Mouse (Mus musculus): ENCODE results near the gene Bach1.
A peak's percentile ranks its signal among the peaks of the same experiment; 100 is the strongest.

Gene Bach1

GRCm38 (mm10) chr16:87698692-87699305 lies at the start of gene Bach1:
TSS of gene Bach1 (plus strand) at chr16:87698945.
- DNase-seq (ENCODE audit: extremely low spot score, low spot score) = peak; percentile 97

GRCm38 (mm10) chr16:87652344-87652743 lies 46.4 kb upstream of the Bach1 start:
- no peak for DNase-seq (ENCODE audit: extremely low spot score, low spot score)

- DNase-seq (ENCODE audit: extremely low spot score, low spot score) = no peak
Observed at GRCm38 (mm10) chr16:87652924-87653323, 45.8 kb upstream of the Bach1 start.

- no peak for DNase-seq (ENCODE audit: extremely low spot score, low spot score)
Observed at GRCm38 (mm10) chr16:87654016-87654575, 44.6 kb upstream of the Bach1 start.

- no peak for DNase-seq (ENCODE audit: extremely low spot score, low spot score)
Observed at GRCm38 (mm10) chr16:87655005-87655404, 43.7 kb upstream of the Bach1 start.

GRCm38 (mm10) chr16:87655579-87655978 lies 43.2 kb upstream of the Bach1 start:
- no peak for DNase-seq (ENCODE audit: extremely low spot score, low spot score)

DNA sequence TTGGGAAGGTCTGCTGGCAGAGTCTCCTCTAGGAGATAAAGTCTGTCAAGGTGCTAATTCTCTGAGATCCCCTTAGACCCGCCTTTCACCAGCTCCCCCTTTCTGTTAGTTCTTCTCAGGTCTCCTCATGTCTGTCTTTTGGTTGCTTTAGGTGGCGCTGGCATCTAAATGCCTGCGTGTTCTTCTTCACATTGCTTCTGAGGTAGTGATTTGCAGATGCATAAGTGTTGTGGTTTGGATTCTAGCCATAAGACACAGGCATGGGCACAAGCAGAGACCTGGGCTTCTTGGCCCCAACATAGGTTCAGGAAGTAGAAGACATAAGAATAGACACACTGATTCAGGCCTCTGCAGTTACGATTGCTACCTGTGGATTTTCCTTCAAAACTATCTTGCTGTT lies 42.0 kb upstream of the Bach1 start:
- DNase-seq (ENCODE audit: extremely low spot score, low spot score) = no peak

GRCm38 (mm10) chr16:87657291-87657690 lies 41.5 kb upstream of the Bach1 start:
- DNase-seq (ENCODE audit: extremely low spot score, low spot score) = no peak

- DNase-seq (ENCODE audit: extremely low spot score, low spot score) = no peak
Observed at GRCm38 (mm10) chr16:87661024-87661471, 37.7 kb upstream of the Bach1 start.

DNA sequence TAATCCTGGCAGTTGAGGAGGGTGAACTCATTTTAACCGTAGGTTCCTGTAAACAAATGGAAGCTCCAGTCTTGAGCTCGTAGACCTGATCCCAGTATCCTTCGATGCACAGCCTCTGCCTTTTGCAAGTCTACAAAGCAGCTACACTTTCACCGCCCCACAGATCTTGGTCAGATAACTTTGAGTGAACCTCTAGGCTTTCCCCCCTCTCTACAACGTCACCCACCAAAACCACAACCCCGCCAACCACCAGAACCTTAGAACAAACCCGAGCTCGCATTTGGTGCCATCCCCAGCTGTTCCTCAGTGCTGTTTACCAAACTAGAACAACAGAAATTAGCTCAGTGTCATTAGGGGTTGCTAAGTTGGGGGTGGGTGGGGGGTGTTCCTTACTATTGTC lies 37.1 kb upstream of the Bach1 start:
- DNase-seq (ENCODE audit: extremely low spot score, low spot score) = no peak

DNA sequence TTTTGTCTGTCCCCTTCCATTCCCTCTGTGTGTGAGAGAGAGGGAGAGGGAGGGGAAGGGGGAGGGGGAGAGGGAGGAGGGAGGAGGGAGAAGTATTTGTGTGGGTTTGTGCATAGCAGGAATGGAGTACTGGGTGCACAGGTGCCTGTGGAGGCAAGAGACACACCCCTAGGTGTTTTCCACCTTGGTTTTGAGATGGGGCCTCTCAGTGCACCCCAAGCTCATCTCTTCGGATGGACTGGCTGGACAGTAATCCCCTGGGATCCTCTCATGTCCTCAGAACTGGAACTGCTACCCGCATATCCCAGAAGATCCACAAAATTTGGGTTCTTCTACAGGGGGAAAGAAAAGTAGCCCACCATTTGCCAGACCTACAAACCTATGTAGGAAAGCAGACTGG lies 36.2 kb upstream of the Bach1 start:
- DNase-seq (ENCODE audit: extremely low spot score, low spot score) = no peak

- no peak for DNase-seq (ENCODE audit: extremely low spot score, low spot score)
Observed at GRCm38 (mm10) chr16:87663890-87664289, 34.9 kb upstream of the Bach1 start.

DNA sequence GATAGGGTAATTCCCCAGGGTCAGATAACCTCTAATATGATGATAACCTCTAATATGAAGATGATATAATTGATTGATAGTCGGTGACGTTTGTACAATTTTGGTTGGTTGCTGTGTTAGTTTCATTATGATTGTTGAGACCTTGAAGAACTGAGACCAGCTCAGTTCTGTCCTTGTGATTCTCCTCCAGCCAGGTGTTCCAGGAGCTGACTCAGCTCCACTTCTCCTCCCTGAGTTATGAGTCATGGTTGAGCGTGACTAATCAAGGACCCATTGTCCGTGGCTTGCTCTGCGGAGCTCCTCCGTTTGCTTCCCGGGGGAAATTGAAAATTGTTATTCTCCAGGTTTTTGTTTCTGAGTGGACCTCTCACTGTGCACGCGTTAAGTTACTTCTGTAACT lies 33.5 kb upstream of the Bach1 start:
- DNase-seq (ENCODE audit: extremely low spot score, low spot score) = no peak

DNA sequence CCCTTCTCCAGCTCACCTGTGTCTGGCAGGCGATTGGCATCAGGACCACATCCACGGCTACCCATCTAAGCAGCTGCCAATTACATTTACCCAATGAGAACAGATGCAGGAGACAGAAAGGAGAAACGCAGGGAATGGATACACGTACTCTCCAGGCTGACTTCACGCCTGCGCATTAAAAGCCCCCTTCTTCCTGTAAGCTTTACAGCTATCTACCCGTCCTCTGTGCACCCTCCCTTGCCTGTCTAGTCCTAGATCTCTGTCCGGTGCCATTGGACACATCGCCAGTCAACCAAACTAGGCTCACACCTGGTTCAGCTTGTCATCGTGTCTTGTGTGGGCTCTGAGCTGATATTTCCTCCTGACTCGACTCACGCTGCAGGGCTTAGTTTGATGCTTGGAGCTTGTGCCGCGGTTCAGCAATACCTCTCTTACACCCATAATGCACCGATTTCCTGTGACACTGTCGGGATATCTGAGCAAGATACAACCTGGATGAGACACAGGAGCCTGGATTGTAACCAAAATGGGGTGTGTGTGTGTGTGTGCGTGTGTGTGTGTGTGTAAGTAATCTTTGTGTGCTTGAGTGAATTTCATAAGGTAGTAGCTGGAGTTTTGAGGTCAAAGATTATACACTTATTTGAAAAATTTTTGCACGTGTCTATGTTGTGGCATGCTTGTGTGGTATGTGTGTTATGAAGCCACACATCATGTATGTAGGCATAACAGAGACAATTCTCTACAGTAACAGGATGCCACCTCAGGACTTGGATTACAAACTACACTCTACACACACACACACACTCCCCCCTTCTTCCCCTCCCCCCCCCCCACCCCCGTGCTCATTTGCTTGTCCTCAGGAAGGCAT lies 32.8 kb upstream of the Bach1 start:
- DNase-seq (ENCODE audit: extremely low spot score, low spot score) = no peak

- DNase-seq (ENCODE audit: extremely low spot score, low spot score) = no peak
Observed at GRCm38 (mm10) chr16:87666620-87667004, 32.1 kb upstream of the Bach1 start.

- no peak for DNase-seq (ENCODE audit: extremely low spot score, low spot score)
Observed at GRCm38 (mm10) chr16:87668002-87668401, 30.7 kb upstream of the Bach1 start.

- no peak for DNase-seq (ENCODE audit: extremely low spot score, low spot score)
Observed at GRCm38 (mm10) chr16:87670091-87670820, 28.5 kb upstream of the Bach1 start.

- no peak for DNase-seq (ENCODE audit: extremely low spot score, low spot score)
Observed at GRCm38 (mm10) chr16:87670821-87671165, 28.0 kb upstream of the Bach1 start.

DNA sequence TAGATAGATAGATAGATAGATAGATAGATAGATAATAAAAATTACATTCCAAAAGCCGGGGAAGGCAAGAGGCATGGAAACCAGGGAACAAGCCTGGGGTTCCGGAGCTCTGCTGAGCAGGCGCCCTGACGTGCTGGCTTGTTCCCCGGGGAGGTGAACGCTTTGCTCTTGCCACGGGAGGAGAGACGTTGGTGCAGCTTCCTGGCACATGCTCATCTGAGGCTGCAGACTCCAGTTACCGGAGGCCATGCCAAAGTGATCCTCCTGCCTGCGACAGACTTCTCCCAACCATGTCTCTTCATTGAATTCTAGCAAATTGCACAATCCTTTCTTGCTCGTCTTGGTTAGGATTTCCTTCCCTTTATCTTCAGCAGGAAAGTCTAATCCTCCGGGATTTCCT lies 27.4 kb upstream of the Bach1 start:
- no peak for DNase-seq (ENCODE audit: extremely low spot score, low spot score)

DNA sequence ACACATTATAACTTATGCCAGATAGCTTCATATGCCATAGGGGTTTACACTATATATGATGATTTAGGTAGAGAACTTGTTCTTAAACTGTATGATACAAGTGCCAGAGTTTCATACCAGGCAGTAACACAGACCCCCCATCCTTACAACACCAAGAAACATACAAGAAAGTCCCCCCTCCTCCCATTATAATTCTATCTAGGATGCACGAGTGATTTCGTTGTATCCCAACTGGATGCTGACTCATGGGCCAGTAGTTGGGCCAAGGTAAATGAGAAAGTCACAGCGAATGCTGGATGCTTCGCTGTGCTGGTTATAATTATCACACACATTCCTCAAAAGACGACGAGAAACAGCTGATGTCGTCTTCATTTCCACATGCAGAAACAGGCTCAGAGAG lies 25.6 kb upstream of the Bach1 start:
- DNase-seq (ENCODE audit: extremely low spot score, low spot score) = no peak

DNA sequence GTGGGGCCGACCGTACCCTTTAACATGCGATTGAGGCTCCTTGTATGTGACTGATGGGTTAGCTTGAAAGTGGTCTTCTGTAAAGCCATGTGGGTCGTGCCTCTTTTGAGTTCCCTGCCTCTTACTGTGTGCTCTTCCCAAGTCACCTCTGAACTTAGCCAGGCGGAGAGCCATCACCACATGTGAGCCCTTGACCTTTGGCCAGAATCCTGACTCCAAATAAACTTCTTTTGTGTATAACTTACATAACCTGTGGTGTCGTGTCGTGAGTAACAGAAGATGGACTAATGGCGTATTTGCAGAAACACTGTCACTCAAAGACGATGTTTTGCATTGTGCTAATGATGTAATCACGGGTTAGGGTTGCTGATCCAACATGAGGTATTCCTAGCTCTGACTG lies 22.6 kb upstream of the Bach1 start:
- no peak for DNase-seq (ENCODE audit: extremely low spot score, low spot score)

DNA sequence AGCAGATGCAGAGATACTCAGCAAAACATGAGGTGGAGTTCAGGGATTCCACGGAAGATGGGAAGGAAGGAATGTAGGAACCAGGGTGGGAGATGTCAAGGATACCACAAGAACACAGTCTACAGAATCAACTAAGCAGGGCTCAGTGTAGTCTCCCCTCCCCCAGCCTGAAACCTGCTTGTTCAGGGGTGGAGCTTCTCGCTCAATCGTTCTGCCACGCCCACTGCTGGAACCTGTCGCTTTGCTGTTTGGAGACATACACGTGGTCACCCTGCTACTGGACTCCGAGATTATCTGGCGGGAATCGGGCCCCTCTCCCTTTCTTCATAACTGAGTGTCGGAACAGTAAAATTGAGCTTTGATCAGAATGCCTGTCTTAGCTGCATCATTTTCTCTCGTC lies 20.1 kb upstream of the Bach1 start:
- DNase-seq (ENCODE audit: extremely low spot score, low spot score) = no peak
